Mouse (Mus musculus) MEL (cell line): ENCODE data around the gene Rsph3a.
"Not testable (repeated sequence)": the region's sequence is repeated elsewhere in the genome, so short reads cannot be mapped to it uniquely, and the experiment has no call there.

Source experiments
- MEF2A ChIP-seq: IDR thresholded peaks from 2 replicates; pipeline ENCODE4 v1.6.1; 2014; ENCODE audit warnings: low read depth, mild to moderate bottlenecking, inconsistent platforms, low read length, improper control_type of control experiment; ENCODE audit not compliant: poor library complexity, insufficient replicate concordance, severe bottlenecking; ENCODE audit errors: extremely low read depth
- POLR2A ChIP-seq, 2 experiments: IDR thresholded peaks; 2 replicates each; pipeline ENCODE4 v1.6.1; 2011 to 2012; ENCODE audit warnings: low read length in 2 of 2, mild to moderate bottlenecking in 2 of 2, control low read depth in 1 of 2, improper control_type of control experiment in 1 of 2, low read depth in 1 of 2, moderate library complexity in 1 of 2; ENCODE audit not compliant: control insufficient read depth in 1 of 2, insufficient read depth in 1 of 2, poor library complexity in 1 of 2
- SMC3 ChIP-seq: IDR thresholded peaks from 2 replicates; pipeline ENCODE4 v1.6.1; 2011; ENCODE audit warnings: low read depth, low read length, improper control_type of control experiment

DNA sequence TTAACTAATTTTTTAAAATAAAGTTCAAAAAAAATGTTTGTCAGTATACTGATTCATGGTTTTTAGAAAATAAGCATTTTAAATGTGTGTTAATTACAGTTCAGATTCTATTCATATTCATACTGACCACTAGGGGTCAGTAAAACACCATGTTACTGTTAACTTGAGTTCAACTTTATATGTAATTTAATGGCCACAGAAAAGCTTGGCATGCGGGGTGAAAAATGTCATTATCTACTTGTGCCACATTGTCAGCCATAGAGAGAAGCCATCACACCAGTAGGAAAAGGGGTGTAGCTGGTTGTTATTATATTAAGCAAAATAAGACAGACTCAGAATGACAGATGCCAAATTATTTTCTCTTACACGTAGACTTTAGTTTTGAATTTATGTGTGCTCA, 38.1 kb downstream of the Rsph3a start:
- TF ChIP-seq MEF2A; POLR2A (IDR thresholded peaks at IDR 0.05; ENCODE audit: control insufficient read depth in 1 of 2, insufficient read depth in 1 of 2, low read depth in 1 of 2, low read length in 2 of 2, poor library complexity in 1 of 2): not testable (repeated sequence)
- TF ChIP-seq SMC3, result peak; percentile 0
